Mouse (Mus musculus) CH12.LX (cell line): ENCODE measurements around the gene Rcan1. TPM values are rescaled to one million over a fixed set of nuclear protein-coding genes. Genes with fewer than 3 reads are reported as not detected.

Experiments
- DNase-seq: peaks from one replicate; pipeline ENCODE4 v3.0.0-alpha.2; 2013; ENCODE audit errors: extremely low read depth
- H3K27ac ChIP-seq: 2 replicates; pipeline ENCODE4 v1.5.1; 2012; ENCODE audit warnings: low read depth, mild to moderate bottlenecking, control low read depth, moderate library complexity; ENCODE audit not compliant: insufficient read depth
- H3K27me3 ChIP-seq: replicated peaks from 2 replicates; pipeline ENCODE3; 2012; ENCODE audit warnings: inconsistent platforms
- H3K36me3 ChIP-seq, 2 experiments: replicated peaks in 1 of 2; 2 replicates each; pipeline versions ENCODE3 to v1.6.1; 2012; ENCODE audit warnings: inconsistent platforms in 1 of 2, low read length in 1 of 2, mild to moderate bottlenecking in 1 of 2, mixed read lengths in 1 of 2, moderate library complexity in 1 of 2; ENCODE audit not compliant: control insufficient read depth in 1 of 2, insufficient read depth in 1 of 2
- H3K4me1 ChIP-seq, 2 experiments: 2 replicates each; pipeline ENCODE4 v1.6.1; 2012; ENCODE audit warnings: inconsistent platforms in 1 of 2, moderate library complexity in 1 of 2; ENCODE audit not compliant: insufficient read depth in 2 of 2, control insufficient read depth in 1 of 2
- H3K4me2 ChIP-seq: 2 replicates; pipeline ENCODE4 v1.6.1; 2012; ENCODE audit warnings: low read depth, mild to moderate bottlenecking, control low read depth; ENCODE audit not compliant: poor library complexity, insufficient read depth, severe bottlenecking
- H3K4me3 ChIP-seq, 3 experiments: fragments of 150-350 bp in 1 of 3; sonication (generic) in 1 of 3; replicated peaks in 1 of 3; 2 replicates each; pipeline versions ENCODE3 to v1.5.1; 2011 to 2012; ENCODE audit warnings: low read depth in 2 of 3, low read length in 2 of 3, mild to moderate bottlenecking in 2 of 3, moderate library complexity in 2 of 3, control low read depth in 1 of 3, improper control_type of control experiment in 1 of 3, inconsistent platforms in 1 of 3, mixed read lengths in 1 of 3; ENCODE audit not compliant: poor library complexity in 1 of 3
- H3K79me2 ChIP-seq: replicated peaks from 2 replicates; pipeline ENCODE4 v1.6.1; 2012; ENCODE audit warnings: mild to moderate bottlenecking, moderate library complexity; ENCODE audit not compliant: control insufficient read depth, poor library complexity, insufficient read depth, severe bottlenecking; ENCODE audit errors: extremely low read depth
- H3K9ac ChIP-seq: 2 replicates; pipeline ENCODE4 v1.6.1; 2012; ENCODE audit warnings: low read depth, mild to moderate bottlenecking, control low read depth, moderate library complexity; ENCODE audit not compliant: insufficient read depth
- H3K9me3 ChIP-seq: replicated peaks from 2 replicates; pipeline ENCODE3; 2012; ENCODE audit warnings: low read length, inconsistent platforms, mixed read lengths
- BHLHE40 ChIP-seq: IDR thresholded peaks from 2 replicates; pipeline ENCODE4 v1.6.1; 2011; ENCODE audit warnings: mild to moderate bottlenecking, low read depth, low read length, improper control_type of control experiment
- CHD2 ChIP-seq: IDR thresholded peaks from 2 replicates; pipeline ENCODE4 v1.6.1; 2011; ENCODE audit warnings: low read length, improper control_type of control experiment
- ELF1 ChIP-seq: IDR thresholded peaks from 2 replicates; pipeline ENCODE4 v1.6.1; 2014; ENCODE audit warnings: low read depth, mild to moderate bottlenecking, inconsistent platforms, low read length, improper control_type of control experiment
- ETS1 ChIP-seq: conservative IDR thresholded peaks from 2 replicates; pipeline ENCODE4 v1.6.1; 2012; ENCODE audit warnings: low read depth, mild to moderate bottlenecking, inconsistent platforms, low read length, improper control_type of control experiment, moderate library complexity
- GABPA ChIP-seq: IDR thresholded peaks from 2 replicates; pipeline ENCODE4 v1.6.1; 2012; ENCODE audit warnings: low read depth, low read length, improper control_type of control experiment, inconsistent platforms; ENCODE audit not compliant: insufficient replicate concordance
- HCFC1 ChIP-seq: IDR thresholded peaks from 2 replicates; pipeline ENCODE4 v1.6.1; 2012; ENCODE audit warnings: low read depth, mild to moderate bottlenecking, inconsistent platforms, low read length, improper control_type of control experiment
- IRF4 ChIP-seq: IDR thresholded peaks from 2 replicates; pipeline ENCODE4 v1.6.1; 2014; ENCODE audit warnings: low read depth, mild to moderate bottlenecking, inconsistent platforms, low read length, improper control_type of control experiment
- JUND ChIP-seq: conservative IDR thresholded peaks from 2 replicates; pipeline ENCODE4 v1.6.1; 2011; ENCODE audit warnings: low read depth, low read length, improper control_type of control experiment
- KAT2A ChIP-seq: IDR thresholded peaks from 2 replicates; pipeline ENCODE4 v1.6.1; 2012; ENCODE audit warnings: low read length, improper control_type of control experiment, inconsistent platforms; ENCODE audit not compliant: insufficient replicate concordance
- MAX ChIP-seq: IDR thresholded peaks from 2 replicates; pipeline ENCODE4 v1.6.1; 2011; ENCODE audit warnings: low read length, improper control_type of control experiment
- MXI1 ChIP-seq: IDR thresholded peaks from 2 replicates; pipeline ENCODE4 v1.6.1; 2011; ENCODE audit warnings: mild to moderate bottlenecking, low read depth, low read length, improper control_type of control experiment
- MYC ChIP-seq: IDR thresholded peaks from 2 replicates; pipeline ENCODE4 v1.6.1; 2011; ENCODE audit warnings: low read depth, mild to moderate bottlenecking, improper control_type of control experiment, low read length
- NELFE ChIP-seq: IDR thresholded peaks from 2 replicates; pipeline ENCODE4 v1.6.1; 2011; ENCODE audit warnings: low read depth, low read length, improper control_type of control experiment
- PAX5 ChIP-seq: IDR thresholded peaks from 2 replicates; pipeline ENCODE4 v1.6.1; 2012; ENCODE audit warnings: low read length, inconsistent platforms, mixed read lengths
- POLR2A ChIP-seq: IDR thresholded peaks from 2 replicates; pipeline ENCODE4 v1.6.1; 2011; ENCODE audit warnings: low read depth, mild to moderate bottlenecking, improper control_type of control experiment, low read length
- RAD21 ChIP-seq: IDR thresholded peaks from 2 replicates; pipeline ENCODE4 v1.6.1; 2011; ENCODE audit warnings: low read depth, mild to moderate bottlenecking, low read length, improper control_type of control experiment, moderate library complexity
- SMC3 ChIP-seq: IDR thresholded peaks from 2 replicates; pipeline ENCODE4 v1.6.1; 2011; ENCODE audit warnings: low read depth, low read length, improper control_type of control experiment
- TBP ChIP-seq: conservative IDR thresholded peaks from 2 replicates; pipeline ENCODE4 v1.6.1; 2011; ENCODE audit warnings: low read depth, low read length, improper control_type of control experiment
- UBTF ChIP-seq: IDR thresholded peaks from 2 replicates; pipeline ENCODE4 v1.6.1; 2012; ENCODE audit warnings: low read depth, mild to moderate bottlenecking, inconsistent platforms, low read length, improper control_type of control experiment, moderate library complexity
- USF1 ChIP-seq: IDR thresholded peaks from 2 replicates; pipeline ENCODE4 v1.6.1; 2014; ENCODE audit warnings: low read depth, mild to moderate bottlenecking, inconsistent platforms, low read length, improper control_type of control experiment
- USF2 ChIP-seq: conservative IDR thresholded peaks from 2 replicates; pipeline ENCODE4 v1.6.1; 2011; ENCODE audit warnings: low read depth, low read length, improper control_type of control experiment
- ZKSCAN1 ChIP-seq: IDR thresholded peaks from 2 replicates; pipeline ENCODE4 v1.6.1; 2012; ENCODE audit warnings: low read depth, inconsistent platforms, low read length, improper control_type of control experiment, borderline replicate concordance
- ZMIZ1 ChIP-seq: IDR thresholded peaks from 2 replicates; pipeline ENCODE4 v1.6.1; 2012; ENCODE audit warnings: low read depth, mild to moderate bottlenecking, inconsistent platforms, low read length, improper control_type of control experiment
- ZNF384 ChIP-seq: IDR thresholded peaks from 2 replicates; pipeline ENCODE4 v1.6.1; 2012; ENCODE audit warnings: low read depth, low read length, improper control_type of control experiment, inconsistent platforms
- dilution Hi-C: fragments of 300-500 bp; cut with MboI; formaldehyde crosslinking; loops from 2 replicates; pipeline ENCODE4 v1.14.3; 2020; ENCODE audit warnings: low sequenced_read_pairs; ENCODE audit not compliant: extremely low pct_unique_long_range_greater_than_20kb, extremely low pct_ligation_motif_present
- in situ Hi-C: fragments of 300-500 bp; cut with MboI; formaldehyde crosslinking; loops from 3 replicates; pipeline ENCODE4 v1.14.3; 2019; ENCODE audit warnings: low sequenced_read_pairs, low pct_ligation_motif_present, low pct_unique_long_range_greater_than_20kb, mixed read lengths
- polyA plus RNA-seq: library from polyadenylated mRNA; unstranded; fragments of >175 nt; gene quantifications from 2 replicates; pipeline ENCODE4 v1.2.1, GENCODE M21; 2012; ENCODE audit warnings: low read depth; ENCODE audit not compliant: insufficient read length
- total RNA-seq, 2 experiments: library from RNA; depleted of rRNA; stranded (reverse); fragments of 300-350 nt in 1 of 2; fragments of >200 nt in 1 of 2; gene quantifications; 2 replicates each; pipeline ENCODE4 v1.2.3; 2012 to 2014

Rcan1 gene
- total and polyA plus RNA-seq, 3 experiments: 10.0 to 15.3 (median 12.4) TPM

- H3K36me3 ChIP-seq: no peaks in the 10 kb centered on the region
- TF ChIP-seq USF2 (no peak), RAD21 (no peak), PAX5 (no peak), MXI1 (no peak), USF1 (no peak), ZKSCAN1 (no peak), ZMIZ1 (no peak), HCFC1 (no peak), MYC (no peak), NELFE (no peak), BHLHE40 (no peak), ELF1 (no peak), UBTF (no peak), MAX (no peak)
- TF ChIP-seq, all 38 proteins: peak for 0
- Histone ChIP-seq H3K79me2 (no peaks in the 10 kb centered on the region), H3K27ac (no peak overlapping the region), H3K4me3 (no peak overlapping the region), H3K27me3 (no peaks in the 10 kb centered on the region), H3K9me3 (no peaks in the 10 kb centered on the region), H3K9ac (no peak overlapping the region), H3K4me1 (peaks cover 23 to 50% of the 10 kb centered on the region in 2 experiments), H3K4me2 (no peak overlapping the region)
- dilution Hi-C loops: no loop called here
- in situ Hi-C loops: no loop called here
- no peak for DNase-seq
Measured at GRCm38 (mm10) chr16:92353295-92353694, 117.4 kb downstream of the Rcan1 start.

GRCm38 (mm10) chr16:92348941-92349340 is 121.7 kb downstream of the Rcan1 start:
- TF ChIP-seq GABPA (no peak), SMC3 (no peak), KAT2A (no peak), TBP (no peak), MYC (no peak), IRF4 (no peak), JUND (no peak), ZKSCAN1 (no peak), CHD2 (no peak), ETS1 (no peak), POLR2A (no peak), ZNF384 (no peak)
- no peak for DNase-seq
- Histone ChIP-seq H3K4me2 (no peak overlapping the region), H3K9ac (no peak overlapping the region), H3K79me2 (no peaks in the 10 kb centered on the region), H3K27me3 (no peaks in the 10 kb centered on the region), H3K4me3 (no peak overlapping the region), H3K27ac (no peak overlapping the region), H3K36me3 (no peaks in the 10 kb centered on the region), H3K4me1 (peaks cover 4 to 13% of the 10 kb centered on the region in 2 experiments; a peak in 3 of 4 replicates), H3K9me3 (no peaks in the 10 kb centered on the region)
- dilution Hi-C loops (no loop called here), in situ Hi-C loops (no loop called here)
